Mouse (Mus musculus) retina, adult 2 months (tissue): ENCODE measurements around the gene Zfp750.
A peak's percentile ranks its signal among the peaks of the same experiment; 100 is the strongest.

Experiments used
- DNase-seq: peaks from one replicate; pipeline ENCODE4 v3.0.0-alpha.2; 2012; ENCODE audit warnings: low read depth, low spot score

Gene Zfp750

GRCm38 (mm10) chr11:121475699-121476415 lies 43.3 kb downstream of the Zfp750 start:
- peak; percentile 38 for DNase-seq

GRCm38 (mm10) chr11:121474831-121475230 lies 44.3 kb downstream of the Zfp750 start:
- DNase-seq = no peak

GRCm38 (mm10) chr11:121467408-121467807 lies 51.7 kb downstream of the Zfp750 start:
- DNase-seq = no peak
